ENCODE assay signal across 8 mouse cellular contexts in the genomic region with DNA sequence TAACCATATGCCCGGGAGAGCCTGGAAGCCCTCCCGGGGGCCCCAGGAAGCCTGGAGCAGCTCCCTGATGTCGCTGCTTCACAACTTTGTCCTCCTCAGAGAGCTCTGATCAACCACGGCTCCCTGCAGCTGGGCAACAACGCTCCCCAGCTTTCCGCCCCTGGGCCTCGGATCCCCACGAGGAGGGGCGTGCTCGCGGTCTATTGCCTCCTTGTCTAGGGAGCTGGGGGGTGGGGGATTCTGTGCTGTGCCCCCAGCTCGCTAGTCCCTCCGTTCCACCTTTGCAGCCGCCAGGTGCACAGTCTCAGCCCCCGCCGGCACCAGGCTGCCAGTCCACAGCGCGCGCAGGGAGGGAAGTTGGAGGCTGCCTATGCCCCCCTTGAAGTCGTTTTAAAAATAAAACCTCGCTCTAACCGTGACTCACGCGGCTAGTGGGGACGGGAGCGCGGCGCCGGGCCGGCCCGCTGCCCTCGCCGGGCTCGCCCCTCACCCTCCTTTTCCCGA. TPM values are rescaled to one million over a fixed set of nuclear protein-coding genes. Genes with fewer than 3 reads are reported as not detected.
DNase-seq lines count a peak whose midpoint lies in the region; ATAC-seq and TF ChIP-seq lines count a peak whose summit lies in the region.

No protein-coding gene starts in this region.

- no peaks in the 10 kb centered on the region for H3K9me3 ChIP-seq in forebrain, embryonic 15.5 days
- H3K9me3 ChIP-seq in liver, embryonic 12.5 days (replicated peaks) = no peaks in the 10 kb centered on the region
- no peaks in the 10 kb centered on the region for H3K9me3 ChIP-seq in stomach, embryonic 16.5 days (replicated peaks; ENCODE audit: control insufficient read depth, low read length)

- no peaks in the 10 kb centered on the region for H3K27me3 ChIP-seq in kidney, adult 2 months (replicated peaks; ENCODE audit: control insufficient read depth, insufficient read depth, low read length)
- no peaks in the 10 kb centered on the region; the same call in 1 of the 2 replicates for H3K27me3 ChIP-seq in forebrain, embryonic 15.5 days
- peaks cover 97% of the 10 kb centered on the region for H3K27me3 ChIP-seq in liver, embryonic 12.5 days (replicated peaks)
- peaks cover 27% of the 10 kb centered on the region for H3K27me3 ChIP-seq in stomach, embryonic 16.5 days (ENCODE audit: control insufficient read depth, insufficient read depth, low read length)

- peaks cover 21% of the 10 kb centered on the region for H3K4me1 ChIP-seq in kidney, adult 2 months (ENCODE audit: control insufficient read depth, insufficient read depth, low read length)
- H3K4me1 ChIP-seq in brown adipose tissue, adult 24 weeks (ENCODE audit: control insufficient read depth, insufficient read depth, insufficient read length, low read length) = peaks cover 2% of the 10 kb centered on the region; the same call in 1 of the 2 replicates
- peaks cover 45% of the 10 kb centered on the region for H3K4me1 ChIP-seq in forebrain, embryonic 15.5 days
- peaks cover 26% of the 10 kb centered on the region for H3K4me1 ChIP-seq in liver, embryonic 12.5 days
- peaks cover 26% of the 10 kb centered on the region for H3K4me1 ChIP-seq in stomach, embryonic 16.5 days (ENCODE audit: control insufficient read depth, insufficient read depth, low read length)

- no peaks in the 10 kb centered on the region for H3K36me3 ChIP-seq in kidney, adult 2 months (ENCODE audit: control insufficient read depth, insufficient read depth, low read length)
- H3K36me3 ChIP-seq in forebrain, embryonic 15.5 days = no peaks in the 10 kb centered on the region
- no peaks in the 10 kb centered on the region for H3K36me3 ChIP-seq in liver, embryonic 12.5 days
- no peaks in the 10 kb centered on the region for H3K36me3 ChIP-seq in stomach, embryonic 16.5 days (ENCODE audit: control insufficient read depth, insufficient read depth, low read length)

- TF ChIP-seq CTCF in kidney, adult 2 months (conservative IDR thresholded peaks at IDR 0.05; ENCODE audit: insufficient read depth, insufficient read length, low read depth, low read length) = no peak

- peak overlapping the region; percentile 72 for H3K9ac ChIP-seq in forebrain, embryonic 15.5 days (replicated peaks)
- no peak overlapping the region for H3K9ac ChIP-seq in liver, embryonic 12.5 days
- peak overlapping the region; percentile 78 for H3K9ac ChIP-seq in stomach, embryonic 16.5 days (ENCODE audit: low read length)

- H3K4me2 ChIP-seq in forebrain, embryonic 15.5 days (replicated peaks) = peak overlapping the region; percentile 92
- peak overlapping the region; percentile 70 for H3K4me2 ChIP-seq in liver, embryonic 12.5 days
- H3K4me2 ChIP-seq in stomach, embryonic 16.5 days (ENCODE audit: low read depth, low read length) = peak overlapping the region; percentile 100

- no peak for DNase-seq in kidney, adult 2 months
- DNase-seq in kidney, postnatal 4 days = no peak
- DNase-seq in ovary, postnatal 10 days (ENCODE audit: low spot score) = no peak
- DNase-seq in embryo, embryonic 10 days (ENCODE audit: low spot score) = no peak

- H3K27ac ChIP-seq in kidney, adult 2 months (ENCODE audit: insufficient read depth, low read depth, low read length) = peak overlapping the region; percentile 81
- H3K27ac ChIP-seq in brown adipose tissue, adult 24 weeks (replicated peaks; ENCODE audit: low read depth, low read length) = no peak overlapping the region
- H3K27ac ChIP-seq in forebrain, embryonic 15.5 days (replicated peaks) = peak overlapping the region; percentile 68
- H3K27ac ChIP-seq in liver, embryonic 12.5 days = no peak overlapping the region
- no peak overlapping the region for H3K27ac ChIP-seq in stomach, embryonic 16.5 days (ENCODE audit: low read length)

- H3K4me3 ChIP-seq in kidney, adult 2 months (ENCODE audit: insufficient read depth, low read depth, low read length) = peak overlapping the region; percentile 62
- peak overlapping the region; percentile 46 for H3K4me3 ChIP-seq in brown adipose tissue, adult 24 weeks (ENCODE audit: insufficient read depth, low read depth, low read length)
- peak overlapping the region; percentile 82 for H3K4me3 ChIP-seq in forebrain, embryonic 15.5 days
- H3K4me3 ChIP-seq in liver, embryonic 12.5 days = peak overlapping the region; percentile 53
- H3K4me3 ChIP-seq in stomach, embryonic 16.5 days (replicated peaks; ENCODE audit: low read length) = peak overlapping the region; percentile 69

- 0 out of 2 replicates have a peak, but pooled peaks have one; percentile 13 for ATAC-seq in forebrain, embryonic 15.5 days (replicated peaks)
- ATAC-seq in liver, embryonic 12.5 days = no peak
- ATAC-seq in stomach, embryonic 16.5 days (ENCODE audit: insufficient read depth, low FRiP score) = no peak; the same call in 1 of the 2 replicates

- WGBS in kidney, adult 2 months = 2% methylated on average over 35 of the region's 35 CpGs
- WGBS in forebrain, embryonic 15.5 days = under 1% methylated on average over 35 of the region's 35 CpGs
- WGBS in liver, embryonic 12.5 days (ENCODE audit: insufficient replicate concordance) = 3% methylated on average over 35 of the region's 35 CpGs
- WGBS in stomach, embryonic 16.5 days = under 1% methylated on average over 35 of the region's 35 CpGs

- no peak for TF ChIP-seq POLR2A in kidney, adult 2 months (IDR thresholded peaks at IDR 0.05; ENCODE audit: low read depth, low read length)

RNA-seq across cellular contexts. Expression of a gene that starts 41.2 kb away (rescaled TPM):
- 122 and 126 TPM in 2 replicates for polyA plus RNA-seq in kidney, adult 2 months (2012; rRNA removed)
- polyA plus RNA-seq in brown adipose tissue, adult 24 weeks (2012; ENCODE audit: insufficient read depth, insufficient read length, missing spikeins) = 28.7 and 44.7 TPM in 2 replicates
- 232 and 233 TPM in 2 replicates for polyA plus RNA-seq in forebrain, embryonic 15.5 days (2015; fragmentation: Nextera tagmentation; extraction: Ambion mirVana)
- polyA plus RNA-seq in liver, embryonic 12.5 days (2016; fragmentation: Nextera tagmentation; extraction: Ambion mirVana) = 85.0 and 85.2 TPM in 2 replicates
- 157 and 169 TPM in 2 replicates for polyA plus RNA-seq in stomach, embryonic 16.5 days (2015; fragmentation: Nextera tagmentation; extraction: Ambion mirVana)

RNA-seq across cellular contexts. Expression of a gene that starts 52.5 kb away (rescaled TPM):
- polyA plus RNA-seq in kidney, adult 2 months (2012; rRNA removed) = 3,607 and 3,750 TPM in 2 replicates
- 4,354 and 4,380 TPM in 2 replicates for polyA plus RNA-seq in brown adipose tissue, adult 24 weeks (2012; ENCODE audit: insufficient read depth, insufficient read length, missing spikeins)
- polyA plus RNA-seq in forebrain, embryonic 15.5 days (2015; fragmentation: Nextera tagmentation; extraction: Ambion mirVana) = 656 and 676 TPM in 2 replicates
- polyA plus RNA-seq in liver, embryonic 12.5 days (2016; fragmentation: Nextera tagmentation; extraction: Ambion mirVana) = 915 and 936 TPM in 2 replicates
- polyA plus RNA-seq in stomach, embryonic 16.5 days (2015; fragmentation: Nextera tagmentation; extraction: Ambion mirVana) = 986 and 1,009 TPM in 2 replicates

RNA-seq across cellular contexts. Expression of a gene that starts 59.3 kb away (rescaled TPM):
- polyA plus RNA-seq in kidney, adult 2 months (2012; rRNA removed) = 23.1 and 25.1 TPM in 2 replicates
- polyA plus RNA-seq in brown adipose tissue, adult 24 weeks (2012; ENCODE audit: insufficient read depth, insufficient read length, missing spikeins) = 0.59 TPM in 1 of 2 replicates, not detected in the other
- polyA plus RNA-seq in forebrain, embryonic 15.5 days (2015; fragmentation: Nextera tagmentation; extraction: Ambion mirVana) = 14.9 and 18.9 TPM in 2 replicates
- 0.23 TPM in 2 replicates for polyA plus RNA-seq in liver, embryonic 12.5 days (2016; fragmentation: Nextera tagmentation; extraction: Ambion mirVana)
- 3.4 and 3.6 TPM in 2 replicates for polyA plus RNA-seq in stomach, embryonic 16.5 days (2015; fragmentation: Nextera tagmentation; extraction: Ambion mirVana)

Comparison
In these comparisons a context has a peak if more than half of its experiments do, and no peak if none do; other contexts are left out.
1. H3K27ac ChIP-seq: peak in kidney, adult 2 months (single experiment) and forebrain, embryonic 15.5 days (single experiment); none in brown adipose tissue, adult 24 weeks (single experiment), liver, embryonic 12.5 days (single experiment) and stomach, embryonic 16.5 days (single experiment).
2. Peak in every context shown above with its lines, with median percentiles within 50 percentile points of each other: H3K4me3 ChIP-seq and H3K4me2 ChIP-seq.